Mouse (Mus musculus) kidney, embryonic 14.5 days (tissue): ENCODE results near the gene Dscaml1. TPM values are rescaled to one million over a fixed set of nuclear protein-coding genes. Genes with fewer than 3 reads are reported as not detected.
A peak's percentile ranks its signal among the peaks of the same experiment; 100 is the strongest.

Experiments
- ATAC-seq: fragments of 200-750 bp; cut with Nextera tagmentation; 2 replicates; pipeline ENCODE4 v1.8.0; 2017; ENCODE audit warnings: moderate number of reproducible peaks, mild to moderate bottlenecking, moderate TSS enrichment, moderate library complexity; ENCODE audit not compliant: low FRiP score, low TSS enrichment
- H3K27ac ChIP-seq: fragments of 300-500 bp; sonication (generic); 2 replicates; pipeline ENCODE4 v1.5.1; 2014; ENCODE audit warnings: low read depth, mild to moderate bottlenecking, low read length, moderate library complexity, mixed read lengths
- H3K27me3 ChIP-seq: fragments of 300-500 bp; sonication (generic); 2 replicates; pipeline ENCODE4 v1.6.1; 2014; ENCODE audit warnings: mild to moderate bottlenecking, low read length; ENCODE audit not compliant: control insufficient read depth, insufficient read depth
- H3K36me3 ChIP-seq: fragments of 300-500 bp; sonication (generic); 2 replicates; pipeline ENCODE4 v1.6.1; 2014; ENCODE audit warnings: low read length, mixed read lengths; ENCODE audit not compliant: control insufficient read depth, insufficient read depth
- H3K4me1 ChIP-seq: fragments of 300-500 bp; sonication (generic); 2 replicates; pipeline ENCODE4 v1.6.1; 2014; ENCODE audit warnings: low read length, mixed read lengths; ENCODE audit not compliant: control insufficient read depth, insufficient read depth
- H3K4me2 ChIP-seq: fragments of 300-500 bp; sonication (generic); replicated peaks from 2 replicates; pipeline ENCODE4 v1.6.1; 2014; ENCODE audit warnings: low read depth, mild to moderate bottlenecking, low read length
- H3K4me3 ChIP-seq: fragments of 300-500 bp; sonication (generic); 2 replicates; pipeline ENCODE4 v1.5.1; 2014; ENCODE audit warnings: mild to moderate bottlenecking, low read length
- H3K9ac ChIP-seq: fragments of 300-500 bp; sonication (generic); 2 replicates; pipeline ENCODE4 v1.6.1; 2014; ENCODE audit warnings: low read depth, mild to moderate bottlenecking, low read length, moderate library complexity
- H3K9me3 ChIP-seq: fragments of 300-500 bp; sonication (generic); 2 replicates; pipeline ENCODE4 v1.6.1; 2016; ENCODE audit warnings: low read length; ENCODE audit not compliant: control insufficient read depth
- WGBS: fragments of 180-500 bp; shearing (Covaris S2); extraction: QIAGEN DNeasy Blood & Tissue Kit; methylation state at CpG from one replicate; pipeline ENCODE4 v1.1.7; 2014; 5-methylcytosine and 5-hydroxymethylcytosine counted together
- polyA plus RNA-seq: library from polyadenylated mRNA; unstranded; fragments of >200 nt; fragmentation: Nextera tagmentation; extraction: Ambion mirVana; gene quantifications from 2 replicates; pipeline ENCODE4 v1.2.1, GENCODE M21; 2014

Gene Dscaml1
- polyA plus RNA-seq, 1 experiment from 2014 or later, result 0.23 TPM

GRCm38 (mm10) chr9:45486665-45487074, 60.2 kb downstream of the Dscaml1 start:
- H3K4me3 ChIP-seq, result no peak overlapping the region
- 51% methylated on average over 4 of the region's 4 CpGs for WGBS
- no peak overlapping the region for H3K4me2 ChIP-seq
- H3K9ac ChIP-seq, result no peak overlapping the region
- no peaks in the 10 kb centered on the region for H3K27me3 ChIP-seq
- ATAC-seq, result no peak
- H3K9me3 ChIP-seq, result no peaks in the 10 kb centered on the region
- no peaks in the 10 kb centered on the region for H3K36me3 ChIP-seq
- H3K4me1 ChIP-seq, result no peaks in the 10 kb centered on the region
- no peak overlapping the region for H3K27ac ChIP-seq

GRCm38 (mm10) chr9:45487179-45487801, 60.9 kb downstream of the Dscaml1 start:
- no peak for ATAC-seq
- Histone ChIP-seq H3K27ac (no peak overlapping the region), H3K27me3 (no peaks in the 10 kb centered on the region), H3K9ac (no peak overlapping the region), H3K9me3 (no peaks in the 10 kb centered on the region), H3K4me2 (no peak overlapping the region), H3K4me1 (no peaks in the 10 kb centered on the region), H3K36me3 (no peaks in the 10 kb centered on the region), H3K4me3 (no peak overlapping the region)
- 79% methylated on average over 12 of the region's 12 CpGs for WGBS

- H3K27me3 ChIP-seq, result no peaks in the 10 kb centered on the region
- no peak for ATAC-seq
- 92% methylated on average over 2 of the region's 2 CpGs for WGBS
- no peaks in the 10 kb centered on the region for H3K36me3 ChIP-seq
- H3K4me3 ChIP-seq, result no peak overlapping the region
- no peak overlapping the region for H3K4me2 ChIP-seq
- H3K9me3 ChIP-seq, result no peaks in the 10 kb centered on the region
- H3K9ac ChIP-seq, result no peak overlapping the region
- no peak overlapping the region for H3K27ac ChIP-seq
- no peaks in the 10 kb centered on the region for H3K4me1 ChIP-seq
Observed at GRCm38 (mm10) chr9:45490899-45491298, 64.5 kb downstream of the Dscaml1 start.

GRCm38 (mm10) chr9:45494889-45495288, 68.5 kb downstream of the Dscaml1 start:
- Histone ChIP-seq H3K4me3 (no peak overlapping the region), H3K27ac (no peak overlapping the region), H3K4me2 (no peak overlapping the region), H3K27me3 (no peaks in the 10 kb centered on the region), H3K4me1 (peaks cover 8% of the 10 kb centered on the region; the same call in 1 of the 2 replicates), H3K36me3 (no peaks in the 10 kb centered on the region), H3K9ac (no peak overlapping the region), H3K9me3 (no peaks in the 10 kb centered on the region)
- ATAC-seq, result no peak
- WGBS, result 89% methylated on average over 3 of the region's 3 CpGs

GRCm38 (mm10) chr9:45496340-45496739, 69.9 kb downstream of the Dscaml1 start:
- H3K27me3 ChIP-seq, result no peaks in the 10 kb centered on the region
- H3K9me3 ChIP-seq, result no peaks in the 10 kb centered on the region
- H3K4me3 ChIP-seq, result no peak overlapping the region
- 83% methylated on average over 3 of the region's 3 CpGs for WGBS
- no peak for ATAC-seq
- no peaks in the 10 kb centered on the region for H3K36me3 ChIP-seq
- peaks cover 8% of the 10 kb centered on the region; the same call in 1 of the 2 replicates for H3K4me1 ChIP-seq
- H3K27ac ChIP-seq, result no peak overlapping the region
- H3K4me2 ChIP-seq, result no peak overlapping the region
- H3K9ac ChIP-seq, result no peak overlapping the region

- H3K27ac ChIP-seq, result no peak overlapping the region
- no peak overlapping the region for H3K4me3 ChIP-seq
- no peaks in the 10 kb centered on the region for H3K9me3 ChIP-seq
- ATAC-seq, result no peak
- H3K36me3 ChIP-seq, result no peaks in the 10 kb centered on the region
- no peaks in the 10 kb centered on the region for H3K27me3 ChIP-seq
- H3K9ac ChIP-seq, result no peak overlapping the region
- peaks cover 11% of the 10 kb centered on the region; the same call in 1 of the 2 replicates for H3K4me1 ChIP-seq
- no peak overlapping the region for H3K4me2 ChIP-seq
- WGBS, result 71% methylated on average over 1 of the region's 1 CpGs
Observed at GRCm38 (mm10) chr9:45496944-45497343, 70.5 kb downstream of the Dscaml1 start.

- peaks cover 11% of the 10 kb centered on the region; the same call in 1 of the 2 replicates for H3K4me1 ChIP-seq
- H3K27me3 ChIP-seq, result no peaks in the 10 kb centered on the region
- no peak overlapping the region for H3K4me3 ChIP-seq
- 0 out of 2 replicates have a peak, but pooled peaks have one; percentile 12 for ATAC-seq
- H3K9me3 ChIP-seq, result no peaks in the 10 kb centered on the region
- no peak overlapping the region for H3K27ac ChIP-seq
- 15% methylated on average over 10 of the region's 10 CpGs for WGBS
- H3K4me2 ChIP-seq, result no peak overlapping the region
- H3K36me3 ChIP-seq, result no peaks in the 10 kb centered on the region
- no peak overlapping the region for H3K9ac ChIP-seq
Observed at GRCm38 (mm10) chr9:45499267-45499666, 72.8 kb downstream of the Dscaml1 start.

GRCm38 (mm10) chr9:45500071-45500595, 73.7 kb downstream of the Dscaml1 start:
- WGBS, result 72% methylated on average over 3 of the region's 3 CpGs
- Histone ChIP-seq H3K4me1 (peaks cover 15% of the 10 kb centered on the region; the same call in 1 of the 2 replicates), H3K27me3 (no peaks in the 10 kb centered on the region), H3K4me2 (no peak overlapping the region), H3K36me3 (no peaks in the 10 kb centered on the region), H3K4me3 (no peak overlapping the region), H3K9me3 (no peaks in the 10 kb centered on the region), H3K27ac (no peak overlapping the region), H3K9ac (no peak overlapping the region)
- ATAC-seq, result no peak

- Histone ChIP-seq H3K36me3 (no peaks in the 10 kb centered on the region), H3K27ac (no peak overlapping the region), H3K4me1 (peaks cover 23% of the 10 kb centered on the region; the same call in 1 of the 2 replicates), H3K4me2 (no peak overlapping the region), H3K9ac (no peak overlapping the region), H3K9me3 (no peaks in the 10 kb centered on the region), H3K4me3 (no peak overlapping the region), H3K27me3 (no peaks in the 10 kb centered on the region)
- WGBS, result 55% methylated on average over 5 of the region's 5 CpGs
- ATAC-seq, result no peak
Observed at GRCm38 (mm10) chr9:45501295-45501927, 75.0 kb downstream of the Dscaml1 start.
